Mouse (Mus musculus) neural tube, embryonic 15.5 days (tissue): ENCODE data around the gene Ube3b. TPM values are rescaled to one million over a fixed set of nuclear protein-coding genes. Genes with fewer than 3 reads are reported as not detected.
A peak's percentile ranks its signal among the peaks of the same experiment; 100 is the strongest.

Experiments used
- ATAC-seq: fragments of 200-750 bp; cut with Nextera tagmentation; 2 replicates; pipeline ENCODE4 v1.8.0; 2017; ENCODE audit warnings: mild to moderate bottlenecking, moderate TSS enrichment, moderate library complexity; ENCODE audit not compliant: low FRiP score
- H3K27ac ChIP-seq: fragments of 300-500 bp; sonication (generic); replicated peaks from 2 replicates; pipeline ENCODE4 v1.5.1; 2015; ENCODE audit warnings: mild to moderate bottlenecking, inconsistent platforms
- H3K27me3 ChIP-seq: fragments of 300-500 bp; sonication (generic); replicated peaks from 2 replicates; pipeline ENCODE4 v1.6.1; 2015; ENCODE audit warnings: inconsistent platforms
- H3K36me3 ChIP-seq: fragments of 300-500 bp; sonication (generic); 2 replicates; pipeline ENCODE4 v1.6.1; 2015; ENCODE audit warnings: inconsistent platforms
- H3K4me1 ChIP-seq: fragments of 300-500 bp; sonication (generic); 2 replicates; pipeline ENCODE4 v1.6.1; 2015; ENCODE audit warnings: inconsistent platforms
- H3K4me2 ChIP-seq: fragments of 300-500 bp; sonication (generic); 2 replicates; pipeline ENCODE4 v1.6.1; 2015; ENCODE audit warnings: inconsistent platforms, mild to moderate bottlenecking, moderate library complexity
- H3K4me3 ChIP-seq: fragments of 300-500 bp; sonication (generic); replicated peaks from 2 replicates; pipeline ENCODE4 v1.5.1; 2015; ENCODE audit warnings: mild to moderate bottlenecking, inconsistent platforms
- H3K9ac ChIP-seq: fragments of 300-500 bp; sonication (generic); replicated peaks from 2 replicates; pipeline ENCODE4 v1.6.1; 2015; ENCODE audit warnings: mild to moderate bottlenecking, inconsistent platforms
- H3K9me3 ChIP-seq: fragments of 300-500 bp; sonication (generic); replicated peaks from 2 replicates; pipeline ENCODE4 v1.6.1; 2016; ENCODE audit warnings: inconsistent platforms
- WGBS: fragments of 180-500 bp; shearing (Covaris S2); methylation state at CpG from one replicate; pipeline ENCODE4 v1.1.7; 2015; ENCODE audit warnings: mixed read lengths; 5-methylcytosine and 5-hydroxymethylcytosine counted together
- polyA plus RNA-seq: library from polyadenylated mRNA; unstranded; fragments of >200 nt; fragmentation: Nextera tagmentation; extraction: Ambion mirVana; gene quantifications from 2 replicates; pipeline ENCODE4 v1.2.1, GENCODE M21; 2015

The Ube3b gene
- 35.5 and 39.5 TPM in 2 replicates for polyA plus RNA-seq

- H3K9ac ChIP-seq, result peak within 1 kb of the TSS; percentile 95
Observed at GRCm38 (mm10) chr5:114380209-114381012, at the start of gene Ube3b, which contains the start of gene Kctd10. Ube3b (plus strand) TSS chr5:114380607. Kctd10 (minus strand) TSS chr5:114380508.

DNA sequence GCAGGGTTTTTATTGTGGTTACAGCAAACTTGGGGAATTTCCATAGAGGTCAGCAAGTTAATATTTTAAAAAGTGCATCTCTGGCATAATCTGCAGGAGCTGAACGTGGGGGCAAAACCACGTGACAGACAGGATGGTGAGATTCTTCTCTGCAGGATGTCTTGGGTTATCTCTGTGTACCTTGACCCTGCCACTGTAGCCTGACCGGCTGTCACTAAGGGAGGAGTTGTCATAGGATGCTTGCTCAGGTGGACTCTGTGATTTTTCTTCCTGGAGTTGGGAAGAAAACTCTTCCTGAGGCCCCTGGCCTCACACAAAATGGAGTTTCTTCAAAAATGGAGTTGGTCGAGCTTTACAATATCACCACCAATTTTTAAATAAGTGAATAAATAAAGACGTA is 37.4 kb upstream of the Ube3b start:
- ATAC-seq, result no peak
- no peak overlapping the region for H3K4me2 ChIP-seq
- WGBS, result 84% methylated on average over 5 of the region's 5 CpGs
- H3K4me3 ChIP-seq, result no peak overlapping the region
- no peaks in the 10 kb centered on the region for H3K27me3 ChIP-seq
- no peaks in the 10 kb centered on the region for H3K36me3 ChIP-seq
- no peaks in the 10 kb centered on the region for H3K4me1 ChIP-seq
- no peak overlapping the region for H3K27ac ChIP-seq
- H3K9me3 ChIP-seq, result no peaks in the 10 kb centered on the region
- H3K9ac ChIP-seq, result no peak overlapping the region

More at GRCm38 (mm10) chr5:114380209-114381012, at the start of gene Ube3b, which contains the start of gene Kctd10:
- ATAC-seq, result peak; percentile 95
- WGBS, result under 1% methylated on average over 71 of the region's 74 CpGs
- Histone ChIP-seq H3K4me1 (peaks cover 50% of the 10 kb centered on the region), H3K27ac (peak within 1 kb of the TSS; percentile 94), H3K4me2 (peak within 1 kb of the TSS; percentile 80), H3K4me3 (peak within 1 kb of the TSS; percentile 95), H3K27me3 (no peaks in the 10 kb centered on the region), H3K36me3 (peaks cover 9% of the 10 kb centered on the region), H3K9me3 (no peaks in the 10 kb centered on the region)

DNA sequence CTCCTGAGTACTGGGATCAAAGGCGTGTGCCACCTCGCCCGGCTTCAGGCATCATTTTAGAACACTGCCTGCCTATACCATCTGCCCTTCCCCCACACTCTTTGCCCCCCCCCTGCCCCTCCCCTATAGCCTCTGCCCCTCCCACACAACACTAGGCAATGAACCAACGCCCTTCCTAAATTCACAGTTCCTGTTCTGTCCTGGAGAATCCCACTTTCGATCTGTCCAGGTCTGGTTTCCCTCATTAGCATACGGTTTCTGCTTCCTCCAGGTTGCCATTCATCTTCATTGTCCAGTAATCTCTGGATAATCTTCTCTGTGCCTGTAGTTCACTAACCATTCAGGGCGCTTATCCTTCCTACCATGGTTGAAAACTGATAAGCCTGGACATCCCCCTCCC is 36.8 kb upstream of the Ube3b start:
- H3K4me3 ChIP-seq, result no peak overlapping the region
- no peak overlapping the region for H3K4me2 ChIP-seq
- H3K36me3 ChIP-seq, result no peaks in the 10 kb centered on the region
- no peak for ATAC-seq
- WGBS, result 90% methylated on average over 7 of the region's 7 CpGs
- no peak overlapping the region for H3K9ac ChIP-seq
- H3K27ac ChIP-seq, result no peak overlapping the region
- H3K9me3 ChIP-seq, result no peaks in the 10 kb centered on the region
- no peaks in the 10 kb centered on the region for H3K4me1 ChIP-seq
- H3K27me3 ChIP-seq, result no peaks in the 10 kb centered on the region

DNA sequence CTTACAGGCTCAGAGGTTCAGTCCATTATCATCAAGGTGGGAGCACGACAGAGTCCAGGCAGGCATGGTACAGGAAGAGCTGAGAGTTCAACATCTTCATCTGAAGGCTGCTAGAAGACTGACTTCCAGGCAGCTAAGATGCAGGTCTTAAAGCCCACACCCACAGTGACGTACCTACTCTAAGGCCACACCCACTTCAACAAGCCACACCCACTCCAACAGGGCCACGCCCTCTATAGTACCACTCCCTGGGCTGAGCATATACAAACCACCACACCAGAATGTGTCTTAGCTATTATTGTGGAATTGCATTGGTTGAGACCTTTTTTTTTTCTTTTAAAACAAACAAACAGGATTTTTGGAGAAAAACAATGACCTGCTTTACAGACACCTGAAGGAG is 34.9 kb upstream of the Ube3b start:
- WGBS, result 59% methylated on average over 3 of the region's 3 CpGs
- no peaks in the 10 kb centered on the region for H3K9me3 ChIP-seq
- ATAC-seq, result no peak

GRCm38 (mm10) chr5:114347005-114347404 is 33.4 kb upstream of the Ube3b start:
- Histone ChIP-seq H3K36me3 (no peaks in the 10 kb centered on the region), H3K27me3 (no peaks in the 10 kb centered on the region), H3K4me2 (no peak overlapping the region), H3K9me3 (no peaks in the 10 kb centered on the region), H3K4me1 (no peaks in the 10 kb centered on the region), H3K4me3 (no peak overlapping the region), H3K9ac (no peak overlapping the region), H3K27ac (no peak overlapping the region)
- WGBS, result 90% methylated on average over 10 of the region's 10 CpGs
- ATAC-seq, result no peak

More for the DNA sequence above, 34.9 kb upstream of the Ube3b start:
- no peak overlapping the region for H3K4me2 ChIP-seq
- no peaks in the 10 kb centered on the region for H3K4me1 ChIP-seq
- no peak overlapping the region for H3K9ac ChIP-seq
- no peaks in the 10 kb centered on the region for H3K36me3 ChIP-seq
- H3K27me3 ChIP-seq, result no peaks in the 10 kb centered on the region
- no peak overlapping the region for H3K27ac ChIP-seq
- H3K4me3 ChIP-seq, result no peak overlapping the region

GRCm38 (mm10) chr5:114351490-114351889 is 28.9 kb upstream of the Ube3b start:
- 65% methylated on average over 10 of the region's 10 CpGs for WGBS
- Histone ChIP-seq H3K27me3 (no peaks in the 10 kb centered on the region), H3K9me3 (no peaks in the 10 kb centered on the region), H3K27ac (no peak overlapping the region), H3K4me1 (peaks cover 3% of the 10 kb centered on the region; the same call in 1 of the 2 replicates), H3K9ac (no peak overlapping the region), H3K36me3 (no peaks in the 10 kb centered on the region), H3K4me2 (no peak overlapping the region), H3K4me3 (no peak overlapping the region)
- no peak for ATAC-seq

GRCm38 (mm10) chr5:114356250-114356935 is 24.0 kb upstream of the Ube3b start:
- H3K27me3 ChIP-seq, result no peaks in the 10 kb centered on the region
- H3K9ac ChIP-seq, result no peak overlapping the region
- no peak overlapping the region; the same call in 1 of the 2 replicates for H3K27ac ChIP-seq
- no peak for ATAC-seq
- 27% methylated on average over 7 of the region's 7 CpGs for WGBS
- H3K4me2 ChIP-seq, result no peak overlapping the region
- peaks cover 17% of the 10 kb centered on the region for H3K36me3 ChIP-seq
- peaks cover 15% of the 10 kb centered on the region; the same call in 1 of the 2 replicates for H3K4me1 ChIP-seq
- no peaks in the 10 kb centered on the region for H3K9me3 ChIP-seq
- no peak overlapping the region for H3K4me3 ChIP-seq

GRCm38 (mm10) chr5:114356936-114357751 is 23.3 kb upstream of the Ube3b start:
- Histone ChIP-seq H3K4me1 (peaks cover 15% of the 10 kb centered on the region; the same call in 1 of the 2 replicates), H3K27ac (peak overlapping the region; percentile 42), H3K4me3 (no peak overlapping the region), H3K9ac (no peak overlapping the region), H3K36me3 (peaks cover 20% of the 10 kb centered on the region), H3K9me3 (no peaks in the 10 kb centered on the region), H3K27me3 (no peaks in the 10 kb centered on the region), H3K4me2 (no peak overlapping the region)
- ATAC-seq, result no peak
- WGBS, result 56% methylated on average over 23 of the region's 23 CpGs

DNA sequence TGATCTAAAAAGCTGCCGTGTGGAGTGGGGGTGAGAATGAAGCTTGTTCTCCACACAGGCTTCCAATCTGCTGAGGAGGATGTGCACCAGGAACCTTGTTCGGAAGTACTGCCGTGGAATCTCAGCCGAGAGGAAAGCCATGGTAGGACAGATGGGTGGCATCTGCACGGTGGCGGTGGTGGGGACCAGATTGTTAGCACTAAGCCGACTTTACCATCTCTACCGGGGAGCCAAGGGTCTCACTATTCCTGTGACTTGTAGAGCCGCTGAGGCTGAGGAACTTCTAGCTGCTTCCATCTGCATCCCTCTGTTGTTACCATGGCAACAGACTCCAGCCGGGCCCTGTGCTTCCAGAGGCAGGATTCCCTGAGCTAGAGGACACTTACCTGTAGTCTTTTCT is 21.6 kb upstream of the Ube3b start:
- no peaks in the 10 kb centered on the region for H3K27me3 ChIP-seq
- H3K27ac ChIP-seq, result no peak overlapping the region
- no peak overlapping the region for H3K4me3 ChIP-seq
- no peak overlapping the region for H3K4me2 ChIP-seq
- 64% methylated on average over 10 of the region's 10 CpGs for WGBS
- peaks cover 33% of the 10 kb centered on the region for H3K36me3 ChIP-seq
- no peaks in the 10 kb centered on the region for H3K9me3 ChIP-seq
- H3K4me1 ChIP-seq, result peaks cover 15% of the 10 kb centered on the region; the same call in 1 of the 2 replicates
- no peak for ATAC-seq
- no peak overlapping the region for H3K9ac ChIP-seq

DNA sequence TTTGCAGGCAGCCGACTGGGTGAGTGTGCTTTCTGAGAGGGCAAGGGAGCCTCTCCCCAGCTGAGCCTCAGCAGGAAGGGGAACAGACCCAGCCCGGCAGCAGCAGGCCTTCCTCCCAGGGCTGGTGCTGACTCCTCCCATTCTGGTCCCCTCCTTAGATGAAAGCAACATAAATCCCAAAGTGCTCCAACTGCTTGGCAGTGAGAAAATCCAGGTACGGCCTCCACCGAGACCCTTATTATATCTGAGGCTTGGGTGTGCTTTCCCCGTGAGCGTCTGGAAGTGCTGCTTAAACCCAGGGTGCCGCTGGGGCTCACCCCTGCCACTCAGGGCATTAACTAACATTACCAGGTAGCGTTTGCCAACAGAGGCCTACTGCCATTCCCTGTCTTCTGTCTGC is 20.8 kb upstream of the Ube3b start:
- Histone ChIP-seq H3K27me3 (no peaks in the 10 kb centered on the region), H3K27ac (no peak overlapping the region), H3K4me2 (no peak overlapping the region), H3K4me1 (peaks cover 15% of the 10 kb centered on the region; the same call in 1 of the 2 replicates), H3K9me3 (no peaks in the 10 kb centered on the region), H3K36me3 (peaks cover 39% of the 10 kb centered on the region), H3K4me3 (no peak overlapping the region), H3K9ac (no peak overlapping the region)
- 77% methylated on average over 8 of the region's 8 CpGs for WGBS
- ATAC-seq, result no peak

GRCm38 (mm10) chr5:114360968-114361367 is 19.4 kb upstream of the Ube3b start:
- Histone ChIP-seq H3K9me3 (no peaks in the 10 kb centered on the region), H3K4me1 (peaks cover 15% of the 10 kb centered on the region; the same call in 1 of the 2 replicates), H3K36me3 (peaks cover 53% of the 10 kb centered on the region), H3K9ac (no peak overlapping the region), H3K27me3 (no peaks in the 10 kb centered on the region), H3K4me3 (no peak overlapping the region), H3K4me2 (no peak overlapping the region), H3K27ac (no peak overlapping the region)
- ATAC-seq, result no peak
- 87% methylated on average over 15 of the region's 15 CpGs for WGBS
